Mouse (Mus musculus) ES-Bruce4 (cell line): Measurements from ENCODE around the gene Tspan9.

Experiments used
- CTCF ChIP-seq: IDR thresholded peaks from one replicate; pipeline ENCODE4 v1.8.1; 2011; ENCODE audit warnings: low read depth, low read length
- EP300 ChIP-seq: IDR thresholded peaks from 2 replicates; pipeline ENCODE4 v1.6.1; 2011; ENCODE audit warnings: low read depth, low read length; ENCODE audit not compliant: insufficient read depth
- POLR2A ChIP-seq: IDR thresholded peaks from one replicate; pipeline ENCODE4 v1.8.1; 2011; ENCODE audit warnings: low read length; ENCODE audit not compliant: insufficient read depth

DNA sequence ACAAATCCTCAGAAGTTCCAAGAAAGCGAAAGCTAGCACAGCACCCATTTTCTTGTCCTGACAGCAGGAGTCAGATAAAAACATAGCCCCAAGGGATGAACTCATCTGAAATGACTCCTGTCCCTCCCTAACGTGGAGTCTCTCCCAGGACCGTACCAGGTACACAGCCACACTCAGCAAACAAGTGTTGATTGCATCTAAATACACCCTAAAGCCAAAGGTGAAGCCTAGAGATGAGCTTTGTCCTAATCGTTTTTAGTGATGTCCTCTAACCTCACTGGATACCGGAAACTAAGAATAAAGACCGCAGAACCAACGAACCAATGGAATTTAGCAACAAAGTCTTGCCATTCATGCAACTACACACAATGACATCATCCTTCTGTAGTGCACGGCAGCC, 96.2 kb downstream of the Tspan9 start:
- TF ChIP-seq POLR2A (no peak), CTCF (no peak), EP300 (no peak)
